Mouse (Mus musculus): ENCODE results near the gene Dyx1c1.

Dyx1c1 gene

DNA sequence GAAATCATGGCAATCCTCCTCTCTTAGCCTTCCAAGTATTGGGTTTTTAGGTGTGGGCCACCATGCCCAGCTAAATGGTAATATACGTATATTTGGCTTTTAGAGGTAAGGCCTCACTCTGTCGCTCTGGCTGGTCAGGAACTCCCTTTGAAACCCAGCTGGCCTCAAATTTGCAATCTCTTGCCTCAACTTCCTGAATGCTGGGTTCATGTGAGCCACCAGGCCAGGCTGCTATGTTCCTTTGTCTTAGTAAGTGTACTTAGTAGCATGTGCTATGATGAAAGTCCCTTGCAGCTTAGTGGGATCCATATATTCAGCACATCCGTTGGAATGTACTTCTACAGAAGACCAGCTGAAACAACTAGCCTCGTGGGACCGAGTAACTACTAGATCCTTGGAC is 16.1 kb downstream of the Dyx1c1 start:
- DNase-seq (ENCODE audit: low spot score), result no peak

DNA sequence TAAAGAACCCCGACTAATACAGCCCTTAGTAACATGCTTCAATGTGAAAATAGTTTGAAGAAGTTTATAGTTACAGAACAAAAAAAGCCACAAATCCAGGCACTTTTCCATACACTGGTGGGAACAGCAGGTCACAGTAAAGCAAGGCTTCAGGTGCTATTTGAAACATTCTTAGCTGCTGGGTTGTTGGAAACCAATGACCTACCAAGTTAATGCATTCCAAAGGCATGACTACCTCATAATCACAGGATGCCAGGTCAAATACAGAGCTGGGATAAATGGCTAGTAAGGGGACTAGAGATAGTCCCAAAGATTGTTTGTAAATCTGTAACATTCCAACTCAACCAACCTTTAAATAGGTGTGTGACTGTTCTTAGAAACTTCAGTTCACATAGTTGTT is 16.7 kb downstream of the Dyx1c1 start:
- no peak for DNase-seq (ENCODE audit: low spot score)

DNA sequence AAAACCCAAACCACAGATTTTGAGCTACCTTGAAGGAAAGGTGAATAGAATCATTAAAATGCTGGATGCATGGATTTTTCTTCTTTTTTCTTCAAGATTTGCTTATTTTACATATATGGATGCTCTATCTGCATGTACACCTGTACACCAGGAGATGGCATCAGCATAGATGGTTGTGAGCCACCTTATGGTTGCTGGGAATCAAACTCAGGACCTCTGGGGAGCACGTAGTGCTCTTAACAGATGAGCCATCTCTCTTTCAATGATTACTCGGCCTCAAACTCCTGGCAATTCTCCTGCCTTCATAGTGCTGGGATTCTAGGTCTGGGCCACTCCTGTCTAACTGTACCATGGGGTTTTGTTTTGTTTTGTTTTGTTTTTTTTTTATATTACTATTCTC is 24.5 kb downstream of the Dyx1c1 start:
- DNase-seq (ENCODE audit: low spot score), result no peak

DNA sequence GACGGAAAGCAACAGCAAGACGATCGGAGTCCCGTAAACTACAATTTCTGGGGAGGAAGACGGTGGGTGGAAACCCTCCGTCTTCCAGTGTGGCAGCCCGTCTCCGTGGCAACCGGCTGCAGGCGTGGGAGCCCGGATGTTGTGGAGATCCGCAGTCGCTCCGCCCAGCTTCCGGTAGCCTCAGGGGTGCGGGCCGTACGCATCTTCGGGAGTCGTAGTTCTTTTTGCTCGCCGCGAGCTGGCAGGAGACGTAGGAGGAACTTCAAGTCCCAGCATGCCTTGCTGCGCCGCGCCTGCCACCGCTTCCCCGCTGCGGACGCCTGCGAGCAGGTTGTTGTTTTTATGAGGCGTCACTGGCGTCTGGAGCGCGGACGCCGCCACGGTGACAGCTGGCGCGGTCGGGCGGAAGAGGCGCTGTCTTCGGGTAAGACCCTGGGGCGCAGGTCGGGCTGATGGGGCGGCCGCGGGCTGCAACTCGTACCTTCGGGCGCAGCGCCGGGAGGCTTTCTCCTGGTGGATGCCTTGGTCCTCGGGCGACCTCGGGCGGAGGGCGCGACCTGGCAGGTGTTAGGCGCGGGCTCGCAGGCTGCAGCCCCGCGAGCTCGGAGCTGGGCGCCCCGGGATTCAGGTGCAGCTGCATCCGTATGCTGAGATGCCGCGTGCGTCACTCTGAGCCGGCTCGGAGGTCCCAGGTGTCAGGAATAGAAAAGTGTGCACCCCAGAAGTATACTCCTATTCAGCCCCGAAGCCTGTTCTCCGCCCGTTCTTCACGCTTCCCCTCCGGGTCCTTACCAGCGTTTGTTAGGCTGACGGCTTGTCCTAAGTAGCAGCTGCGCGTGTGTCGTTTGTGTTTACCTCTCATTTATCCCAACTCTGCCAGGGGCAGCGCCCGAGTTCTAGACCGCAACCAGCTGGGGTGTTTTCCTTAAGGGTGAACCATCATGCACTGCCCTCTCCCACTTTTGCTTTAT is 26.9 kb downstream of the Dyx1c1 start, which contains the start of the genes Ccpg1os and Ccpg1:
Gene Ccpg1os (minus strand): TSS at position 133 of the 971 bp plus-strand sequence.
Gene Ccpg1 (plus strand): TSS at position 180 of the 971 bp plus-strand sequence.
- peak; percentile 88 for DNase-seq (ENCODE audit: low spot score)

DNA sequence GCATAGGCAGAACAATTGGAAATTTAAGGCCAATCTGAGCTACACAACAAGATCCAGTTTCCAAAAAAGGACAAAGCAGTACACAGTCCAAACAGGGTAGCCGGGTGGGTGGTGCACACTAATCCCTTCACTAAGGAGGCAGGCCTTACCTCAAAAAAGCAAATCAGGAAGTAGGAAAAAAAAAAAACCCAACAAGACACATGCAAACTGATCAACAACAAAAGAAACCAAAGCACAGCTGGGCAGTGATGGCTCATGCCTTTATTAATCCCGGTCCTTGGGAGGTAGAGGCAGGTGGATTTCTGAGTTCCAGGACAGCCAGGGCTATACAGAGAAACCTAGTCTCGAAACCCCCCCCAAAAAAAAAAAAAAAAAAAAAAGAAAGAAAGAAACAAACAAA is 29.1 kb downstream of the Dyx1c1 start:
- no peak for DNase-seq (ENCODE audit: low spot score)

DNA sequence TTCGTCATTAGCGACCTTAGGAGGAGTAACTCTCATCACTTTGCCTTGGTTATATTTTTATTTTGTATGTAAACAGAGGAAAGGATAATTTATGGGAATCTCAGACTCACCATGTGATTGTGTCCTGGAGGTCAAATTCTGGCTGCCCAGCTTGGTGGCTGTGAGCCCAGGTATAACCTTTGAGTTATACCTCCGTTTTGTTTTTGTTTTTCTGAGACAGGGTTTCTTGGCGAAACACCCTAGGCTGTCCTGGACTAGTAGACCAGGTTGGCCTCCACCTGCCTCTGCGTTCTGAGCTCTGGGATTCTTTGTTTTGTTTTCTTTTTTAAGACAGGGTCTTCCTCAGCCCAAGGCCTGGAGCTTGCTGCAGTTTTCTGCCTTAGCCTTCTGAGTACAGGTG is 30.1 kb downstream of the Dyx1c1 start:
- no peak for DNase-seq (ENCODE audit: low spot score)

DNA sequence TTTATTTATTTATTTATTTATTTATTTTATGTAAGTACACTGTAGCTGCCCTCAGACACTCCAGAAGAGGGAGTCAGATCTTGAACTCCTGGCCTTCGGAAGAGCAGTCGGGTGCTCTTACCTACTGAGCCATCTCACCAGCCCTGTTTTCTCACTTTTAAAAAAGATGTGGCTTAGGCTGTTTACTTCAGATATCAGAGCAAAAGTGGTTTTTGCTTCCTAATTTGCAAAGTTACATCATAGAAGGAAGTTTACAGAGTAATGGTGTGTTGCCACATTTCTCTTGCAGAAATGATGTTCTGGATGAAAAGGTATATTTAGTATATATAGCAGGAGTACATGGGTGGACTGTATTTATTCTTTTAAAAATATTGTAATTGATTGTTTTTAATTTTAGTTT is 32.8 kb downstream of the Dyx1c1 start:
- no peak for DNase-seq (ENCODE audit: low spot score)

DNA sequence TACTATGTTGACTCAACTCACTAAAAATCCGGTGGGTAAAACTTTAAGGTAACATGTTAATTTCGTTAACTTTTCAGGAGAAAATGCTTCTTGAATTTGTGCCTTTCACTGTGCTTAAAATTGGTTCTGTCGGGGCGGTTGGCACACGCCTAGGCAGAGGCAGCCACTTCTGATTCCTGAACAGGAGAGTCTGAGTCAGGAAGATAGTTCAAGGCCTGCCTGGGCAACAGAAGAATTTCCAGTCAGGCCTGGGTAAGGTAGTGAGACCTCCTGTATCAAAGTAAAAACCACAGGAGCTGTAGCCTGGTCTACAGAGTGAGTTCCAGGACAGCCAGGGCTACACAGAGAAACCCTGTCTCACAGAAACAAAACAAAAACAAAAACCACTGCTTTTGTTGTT is 34.0 kb downstream of the Dyx1c1 start:
- DNase-seq (ENCODE audit: low spot score), result no peak

DNA sequence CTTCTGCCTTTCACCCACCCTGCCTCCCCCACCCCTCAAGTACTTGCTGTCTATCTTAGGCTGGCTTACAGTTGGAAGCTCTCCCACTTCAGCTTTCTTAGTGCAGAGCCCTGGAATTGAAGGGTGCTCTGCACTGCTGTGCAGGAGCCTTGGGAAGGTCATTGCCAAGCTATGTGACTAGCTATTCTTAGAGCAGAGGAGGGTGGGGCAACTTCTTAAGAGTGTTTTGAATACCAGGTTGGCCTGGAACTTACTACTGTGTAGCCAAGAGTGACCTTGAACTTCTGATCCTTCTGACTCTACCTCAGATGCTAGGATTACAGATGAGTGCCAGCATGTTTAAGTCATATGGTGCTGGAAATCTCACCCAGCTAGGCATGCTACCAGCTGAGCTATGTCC is 37.6 kb downstream of the Dyx1c1 start:
- DNase-seq (ENCODE audit: low spot score), result no peak

DNA sequence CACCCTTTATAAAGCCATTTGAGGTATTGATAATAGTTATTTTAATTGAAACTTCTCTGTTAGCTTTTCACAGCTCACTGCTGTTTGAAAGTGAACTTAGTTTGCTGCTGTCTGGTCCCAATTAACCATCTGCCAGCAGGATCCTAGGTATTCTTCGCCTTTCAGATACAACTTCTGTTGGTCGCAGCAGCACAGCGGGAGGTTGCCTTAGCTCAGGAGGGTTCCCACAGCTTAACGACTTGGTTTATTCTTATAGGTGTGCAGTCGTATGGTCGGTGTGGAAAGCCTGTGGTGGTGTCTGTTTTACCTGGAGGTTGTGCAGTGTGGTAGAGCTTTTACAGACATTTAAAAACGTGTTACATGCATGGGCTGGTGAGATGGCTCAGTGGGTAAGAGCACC is 38.2 kb downstream of the Dyx1c1 start:
- DNase-seq (ENCODE audit: low spot score), result no peak

DNA sequence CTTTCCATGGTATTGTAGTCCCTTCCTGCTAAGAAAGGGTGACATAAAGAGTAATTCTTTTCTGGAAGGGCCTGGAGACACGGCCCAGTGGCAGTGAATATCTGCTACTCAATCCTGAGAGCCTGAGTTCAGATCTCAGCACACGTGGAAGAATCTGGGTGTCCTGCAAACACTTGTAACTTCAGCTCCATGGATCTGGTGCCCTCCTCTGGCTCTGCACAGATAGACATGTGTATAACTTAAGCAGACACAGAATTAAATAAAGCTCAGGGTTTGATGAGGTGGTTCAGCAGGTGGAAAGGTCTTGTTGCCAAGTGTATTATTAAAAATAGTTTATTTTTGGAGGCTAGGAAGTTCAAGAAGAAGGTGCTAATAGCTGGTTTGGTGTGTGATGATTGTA is 41.9 kb downstream of the Dyx1c1 start:
- no peak for DNase-seq (ENCODE audit: low spot score)

DNA sequence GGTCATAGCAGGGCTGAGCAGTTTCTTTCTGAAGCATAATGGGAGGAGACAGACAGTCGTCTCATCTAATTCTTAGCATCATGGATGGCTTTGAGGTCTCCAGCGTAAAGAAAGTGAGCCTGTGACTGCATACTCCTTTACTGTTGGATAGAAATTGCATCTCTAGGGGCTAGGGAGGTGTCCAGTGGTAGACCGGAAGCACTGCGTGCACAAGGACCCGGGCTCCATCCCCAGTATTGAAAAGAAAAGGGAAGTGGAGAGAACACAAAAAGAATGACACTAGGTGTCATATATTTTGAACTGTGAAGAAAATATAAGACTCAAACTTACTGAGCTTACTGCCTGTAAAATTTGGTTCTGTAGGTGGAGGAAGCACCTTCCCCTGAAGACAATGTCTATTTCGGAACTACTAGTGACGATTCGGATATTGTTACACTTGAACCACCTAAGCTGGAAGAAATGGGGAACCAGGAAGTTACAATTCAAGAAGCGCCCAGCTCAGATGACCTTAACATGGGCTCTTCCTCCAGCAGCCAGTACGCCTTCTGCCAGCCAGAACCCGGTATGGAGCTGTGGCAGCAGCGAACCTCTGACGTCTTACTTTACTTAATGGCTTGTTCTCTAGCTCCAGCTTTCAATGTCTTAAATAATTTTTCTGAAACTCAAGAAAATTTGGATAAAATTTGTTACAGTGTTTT is 42.9 kb downstream of the Dyx1c1 start:
- DNase-seq (ENCODE audit: low spot score), result no peak

DNA sequence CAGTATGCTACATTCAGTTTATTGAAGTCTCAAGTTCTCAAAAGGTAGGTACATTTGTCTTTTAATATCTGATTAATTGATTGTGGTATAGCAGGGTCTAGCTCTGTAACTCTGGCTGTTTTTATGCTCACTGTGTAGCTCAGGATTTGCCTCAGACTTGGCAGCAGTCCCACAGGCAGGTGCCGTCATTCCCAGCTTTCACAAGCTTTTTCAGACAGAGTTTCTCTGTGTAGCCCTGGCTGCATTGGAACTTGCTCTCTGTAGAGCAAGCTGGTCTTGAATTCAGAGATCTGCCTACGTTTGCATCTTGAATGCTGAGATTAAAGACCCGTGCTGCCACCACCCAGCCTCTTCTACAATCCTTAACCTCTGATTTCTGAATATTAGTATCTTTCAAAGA is 43.6 kb downstream of the Dyx1c1 start:
- no peak for DNase-seq (ENCODE audit: low spot score)

DNA sequence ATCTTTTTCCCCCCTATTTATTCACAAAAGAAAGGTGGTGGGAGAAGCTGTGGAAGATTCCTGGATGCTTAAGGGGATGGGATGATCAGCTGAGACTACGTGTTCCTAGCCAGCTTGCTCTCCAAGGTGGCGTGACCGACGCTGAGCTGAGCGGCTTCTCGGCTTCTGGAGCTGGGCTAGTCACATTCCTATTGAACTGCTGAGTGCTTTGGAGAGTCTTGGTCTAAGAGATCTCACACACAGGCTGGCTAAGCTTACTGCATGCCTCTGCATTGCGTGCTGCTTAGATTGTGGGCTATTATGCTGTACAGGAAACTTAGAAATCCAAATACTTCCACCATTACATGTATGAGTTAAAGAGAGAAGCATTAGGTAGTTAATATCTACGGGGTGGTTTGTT is 45.5 kb downstream of the Dyx1c1 start:
- DNase-seq (ENCODE audit: low spot score), result no peak

DNA sequence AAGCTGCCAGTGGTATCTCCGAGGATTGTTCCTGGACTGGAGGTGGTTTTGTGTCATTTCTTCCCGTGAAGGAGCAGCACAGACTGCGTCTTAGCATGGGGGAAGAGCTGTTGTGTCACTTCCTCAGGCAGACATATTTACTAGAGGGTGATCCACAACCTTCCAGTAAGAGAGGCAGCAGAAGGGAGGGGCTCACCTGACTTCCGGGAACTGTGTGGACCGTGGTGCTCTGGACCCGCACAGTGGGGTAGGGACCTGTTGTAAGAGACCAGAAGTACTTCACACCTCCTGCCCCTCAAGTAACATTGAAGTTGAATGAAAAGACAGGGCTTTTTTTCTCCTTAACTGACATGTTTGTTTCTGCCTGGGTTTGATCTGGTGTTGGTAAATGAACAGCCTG is 46.5 kb downstream of the Dyx1c1 start:
- no peak for DNase-seq (ENCODE audit: low spot score)

DNA sequence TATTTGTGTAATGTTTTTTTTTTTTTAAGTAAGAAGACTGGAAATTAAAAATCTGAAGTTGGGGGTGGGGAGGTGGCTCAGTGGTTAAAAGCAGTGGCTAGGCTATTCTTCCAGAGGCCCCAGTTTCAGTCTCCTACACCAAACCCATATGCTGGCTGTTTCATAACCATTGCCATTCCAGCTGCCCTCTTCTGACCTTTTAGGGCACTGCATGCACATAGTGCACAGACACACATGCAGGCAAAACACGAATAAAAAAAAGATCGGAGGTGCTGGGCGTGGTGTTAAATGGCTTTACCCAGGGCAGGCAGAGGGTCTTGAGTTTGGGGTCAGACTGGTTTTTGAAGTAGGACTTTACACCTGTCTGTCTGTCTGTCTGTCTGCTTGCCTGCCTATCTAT is 47.6 kb downstream of the Dyx1c1 start:
- DNase-seq (ENCODE audit: low spot score), result no peak

DNA sequence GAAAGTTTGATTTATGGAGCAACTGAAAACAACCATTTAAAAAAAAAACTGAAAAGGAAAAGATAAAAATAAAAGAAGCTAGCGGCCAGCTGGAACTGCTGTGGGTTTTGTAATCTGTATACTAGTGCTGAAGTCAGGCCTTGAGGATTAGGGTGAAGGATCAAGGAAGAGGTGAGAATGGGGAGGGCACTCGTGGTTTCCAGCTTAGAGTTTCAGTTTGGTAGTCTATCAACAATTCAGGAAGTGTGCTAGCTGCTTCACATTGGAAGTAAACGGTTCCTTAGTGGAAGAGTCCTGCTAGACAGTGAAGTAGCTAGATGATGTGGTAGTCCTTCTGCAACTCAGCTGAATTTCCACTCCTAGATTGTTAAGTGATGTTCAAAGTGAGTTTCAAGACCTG is 49.8 kb downstream of the Dyx1c1 start:
- no peak for DNase-seq (ENCODE audit: low spot score)

DNA sequence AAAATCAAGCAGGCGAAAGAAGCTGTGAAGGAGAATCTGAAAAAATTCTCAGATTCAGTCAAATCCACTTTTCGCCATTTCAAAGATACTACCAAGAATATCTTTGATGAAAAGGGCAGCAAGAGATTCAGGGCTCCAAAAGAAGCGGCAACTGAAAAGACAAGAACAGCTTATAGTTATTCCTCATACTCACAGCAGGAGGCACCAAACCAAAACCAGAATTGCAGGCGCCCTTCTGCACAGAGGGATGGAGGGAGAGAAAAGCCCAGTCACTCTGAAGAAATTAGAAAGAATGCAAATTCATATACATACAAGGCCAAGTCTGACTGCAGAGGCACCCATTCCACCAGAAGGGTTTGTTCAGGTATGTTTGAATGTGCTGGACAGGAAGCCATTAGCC is 54.0 kb downstream of the Dyx1c1 start:
- DNase-seq (ENCODE audit: low spot score), result no peak

DNA sequence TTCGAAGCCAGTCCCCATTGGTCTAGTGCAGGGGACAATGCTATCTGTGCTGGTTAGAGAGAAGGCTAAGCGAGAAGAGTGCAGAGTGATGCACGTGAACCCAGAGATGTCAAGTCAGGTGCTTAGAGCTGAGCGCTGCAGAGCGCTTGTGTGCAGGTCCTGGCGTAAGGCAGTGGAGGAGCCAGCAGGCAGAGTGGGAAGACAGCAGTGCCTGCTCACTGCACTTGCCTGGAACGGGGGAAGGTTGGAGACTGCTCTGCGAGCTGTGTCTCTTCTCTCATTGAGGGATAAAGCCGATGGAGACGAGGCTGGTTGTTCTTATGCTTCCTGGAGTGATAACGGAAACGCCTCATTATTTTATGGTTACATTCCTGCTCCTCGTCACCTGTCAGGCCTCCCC is 56.1 kb downstream of the Dyx1c1 start:
- no peak for DNase-seq (ENCODE audit: low spot score)

DNA sequence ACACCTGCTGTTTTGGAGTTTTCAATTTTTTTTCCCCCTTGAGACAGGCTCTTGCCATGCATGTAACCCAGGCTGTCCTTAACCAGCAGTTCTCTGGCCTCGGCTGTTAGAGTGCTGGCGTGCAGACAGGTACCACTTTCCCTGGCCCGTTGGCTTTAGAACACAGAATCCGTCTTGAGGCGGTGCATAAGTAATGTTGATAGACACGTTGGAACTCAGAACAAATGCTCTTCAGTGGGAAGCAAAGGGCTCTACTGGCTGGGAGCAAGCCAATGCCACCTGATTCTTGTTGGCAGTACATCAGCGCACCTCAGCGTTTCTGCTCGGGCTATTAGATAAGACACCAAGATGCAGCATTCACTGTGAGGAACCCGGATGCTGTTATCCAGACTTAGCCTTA is 61.3 kb downstream of the Dyx1c1 start:
- no peak for DNase-seq (ENCODE audit: low spot score)

DNA sequence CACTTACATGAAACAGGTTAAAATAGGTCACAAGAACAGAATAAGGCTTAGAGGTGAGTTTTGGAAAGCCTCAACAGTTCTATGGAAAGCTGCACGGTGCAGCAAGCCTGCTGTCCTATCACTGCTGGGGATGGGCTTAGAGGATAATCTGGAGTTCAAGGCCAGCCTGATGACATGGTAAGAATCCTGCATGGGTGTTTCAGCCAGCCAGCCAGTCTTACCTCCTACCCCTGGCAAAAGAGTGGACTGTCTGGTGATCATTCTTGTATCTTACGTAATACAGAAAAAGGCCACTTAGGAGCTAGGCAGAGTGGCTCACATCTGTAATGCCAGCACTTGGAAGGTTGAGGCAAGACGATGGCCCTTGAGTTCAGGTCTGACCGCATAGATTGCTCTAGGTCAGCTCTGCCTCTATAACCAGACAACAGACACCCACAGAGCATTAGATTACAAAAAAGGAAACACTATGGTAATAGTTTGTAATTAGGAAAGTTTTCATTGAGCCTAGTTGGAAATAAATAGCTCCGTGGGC is 62.0 kb downstream of the Dyx1c1 start:
- DNase-seq (ENCODE audit: low spot score), result no peak

Measured in spleen, adult 12 weeks (tissue).